Mouse (Mus musculus): ENCODE data around the gene Deup1.

Deup1 gene

GRCm38 (mm10) chr9:15627785-15628287 is at the start of gene Deup1:
Gene Deup1 (minus strand): TSS chr9:15627933.
- peak in 1 of 2 experiments; percentile 25 for DNase-seq (ENCODE audit: low spot score in 2 of 2)

- no peak for DNase-seq (ENCODE audit: low spot score in 2 of 2)
Measured at GRCm38 (mm10) chr9:15672251-15672650, 44.5 kb upstream of the Deup1 start.

GRCm38 (mm10) chr9:15670002-15670527 is 42.3 kb upstream of the Deup1 start:
- no peak for DNase-seq (ENCODE audit: low spot score in 2 of 2)

GRCm38 (mm10) chr9:15669452-15669851 is 41.7 kb upstream of the Deup1 start:
- DNase-seq (ENCODE audit: low spot score in 2 of 2), result no peak

- DNase-seq (ENCODE audit: low spot score in 2 of 2), result no peak
Measured at GRCm38 (mm10) chr9:15664606-15665005, 36.9 kb upstream of the Deup1 start.

GRCm38 (mm10) chr9:15659069-15659468 is 31.3 kb upstream of the Deup1 start:
- no peak for DNase-seq (ENCODE audit: low spot score in 2 of 2)

GRCm38 (mm10) chr9:15658236-15658785 is 30.6 kb upstream of the Deup1 start:
- DNase-seq (ENCODE audit: low spot score in 2 of 2), result no peak

GRCm38 (mm10) chr9:15653036-15653435 is 25.3 kb upstream of the Deup1 start:
- DNase-seq (ENCODE audit: low spot score in 2 of 2), result no peak

- DNase-seq (ENCODE audit: low spot score in 2 of 2), result no peak
Measured at GRCm38 (mm10) chr9:15649977-15650376, 22.2 kb upstream of the Deup1 start.

- DNase-seq (ENCODE audit: low spot score in 2 of 2), result no peak
Measured at GRCm38 (mm10) chr9:15627384-15627783, 349 bp downstream of the Deup1 start.

- DNase-seq (ENCODE audit: low spot score in 2 of 2), result no peak
Measured at GRCm38 (mm10) chr9:15624739-15625138, 3.0 kb downstream of the Deup1 start.

- DNase-seq (ENCODE audit: low spot score in 2 of 2), result no peak
Measured at GRCm38 (mm10) chr9:15619767-15620166, 8.0 kb downstream of the Deup1 start.

GRCm38 (mm10) chr9:15619020-15619590 is 8.6 kb downstream of the Deup1 start:
- DNase-seq (ENCODE audit: low spot score in 2 of 2), result no peak

GRCm38 (mm10) chr9:15617061-15617460 is 10.7 kb downstream of the Deup1 start:
- no peak for DNase-seq (ENCODE audit: low spot score in 2 of 2)

GRCm38 (mm10) chr9:15616471-15616870 is 11.3 kb downstream of the Deup1 start:
- DNase-seq (ENCODE audit: low spot score in 2 of 2), result no peak

- no peak for DNase-seq (ENCODE audit: low spot score in 2 of 2)
Measured at GRCm38 (mm10) chr9:15609280-15609930, 18.3 kb downstream of the Deup1 start.

- DNase-seq (ENCODE audit: low spot score in 2 of 2), result no peak
Measured at GRCm38 (mm10) chr9:15607601-15608000, 20.1 kb downstream of the Deup1 start.

- DNase-seq (ENCODE audit: low spot score in 2 of 2), result no peak
Measured at GRCm38 (mm10) chr9:15603156-15603555, 24.6 kb downstream of the Deup1 start.

GRCm38 (mm10) chr9:15600859-15601540 is 26.7 kb downstream of the Deup1 start:
- DNase-seq (ENCODE audit: low spot score in 2 of 2), result no peak

- DNase-seq (ENCODE audit: low spot score in 2 of 2), result no peak
Measured at GRCm38 (mm10) chr9:15600156-15600858, 27.4 kb downstream of the Deup1 start.

GRCm38 (mm10) chr9:15596598-15596997 is 31.1 kb downstream of the Deup1 start:
- DNase-seq (ENCODE audit: low spot score in 2 of 2), result no peak

GRCm38 (mm10) chr9:15594148-15594547 is 33.6 kb downstream of the Deup1 start:
- no peak for DNase-seq (ENCODE audit: low spot score in 2 of 2)

Measured in cerebellum, postnatal 4 days (tissue).